Mouse (Mus musculus) adrenal gland, adult (tissue): ENCODE data around the gene Crhbp.

Experiments used
- DNase-seq, 2 experiments: peaks; one replicate each; pipeline ENCODE4 v3.0.0; 2022 to 2023; ENCODE audit warnings: low spot score in 1 of 2; ENCODE audit not compliant: inconsistent age in 2 of 2

Crhbp gene

GRCm38 (mm10) chr13:95419204-95419749 is 25.4 kb downstream of the Crhbp start:
- peak in 1 of 2 experiments; percentile 37 for DNase-seq

- no peak for DNase-seq
Observed at GRCm38 (mm10) chr13:95418575-95419203, 26.0 kb downstream of the Crhbp start.

GRCm38 (mm10) chr13:95412257-95412656 is 32.5 kb downstream of the Crhbp start:
- no peak for DNase-seq

DNA sequence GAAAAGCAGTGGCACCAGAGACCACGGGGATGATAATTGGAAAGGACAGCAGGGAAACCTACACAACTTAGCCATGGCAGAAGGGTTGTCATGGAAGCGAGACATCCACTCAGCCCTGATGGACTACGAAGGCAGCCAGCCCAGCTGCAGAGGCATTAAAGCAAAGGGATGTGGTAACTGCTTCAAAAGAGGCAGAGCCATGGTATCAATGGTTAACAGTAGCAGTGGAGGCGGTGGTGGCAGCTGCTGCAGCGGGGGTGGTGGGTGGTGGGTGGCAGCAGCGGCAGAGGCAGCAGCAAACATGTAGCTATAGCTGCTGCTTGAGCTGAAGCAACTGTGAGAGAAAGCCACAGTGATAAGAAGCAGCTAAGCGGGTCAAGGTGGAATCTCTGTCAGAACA is 51.5 kb downstream of the Crhbp start:
- no peak for DNase-seq

- peak; percentile 67 to 88 for DNase-seq
Observed at GRCm38 (mm10) chr13:95389866-95390865, 54.6 kb downstream of the Crhbp start.

- no peak for DNase-seq
Observed at GRCm38 (mm10) chr13:95388226-95388625, 56.5 kb downstream of the Crhbp start.

- peak; percentile 32 to 56 for DNase-seq
Observed at GRCm38 (mm10) chr13:95382418-95382817, 62.3 kb downstream of the Crhbp start.
